Mouse (Mus musculus) v-Abl transformed pro-B cells (cell line): ENCODE measurements around the gene Rps13.
"Not testable (repeated sequence)": the region's sequence is repeated elsewhere in the genome, so short reads cannot be mapped to it uniquely, and the experiment has no call there.

Source experiments
- in situ Hi-C, 2 experiments: fragments of 400-800 bp; cut with MboI; formaldehyde crosslinking; loops; one replicate each; pipeline ENCODE4 v1.15.1; 2025; ENCODE audit not compliant: unreplicated experiment in 2 of 2

Rps13 gene

GRCm38 (mm10) chr7:116333713-116334668, at the start of gene Rps13:
TSS of gene Rps13 (minus strand) at chr7:116334195.
- in situ Hi-C loops: loop anchor here in 1 of 2 experiments (5.0 kb wide), 1 partner anchor 278 kb away; no protein-coding TSS in a partner anchor

- in situ Hi-C loops: not testable (repeated sequence)
Measured at GRCm38 (mm10) chr7:116379181-116379580, 45.2 kb upstream of the Rps13 start.

GRCm38 (mm10) chr7:116374284-116374683, 40.3 kb upstream of the Rps13 start:
- in situ Hi-C loops: loop anchor here in 1 of 2 experiments (25.0 kb wide), 1 partner anchor 1763 kb away; the partner anchor contains the start of gene Arl6ip1

GRCm38 (mm10) chr7:116336226-116336625, 2.2 kb upstream of the Rps13 start:
- in situ Hi-C loops: no loop called here

- in situ Hi-C loops: no loop called here
Measured at GRCm38 (mm10) chr7:116335133-116335532, 1.1 kb upstream of the Rps13 start.

GRCm38 (mm10) chr7:116334669-116335038, 659 bp upstream of the Rps13 start:
- in situ Hi-C loops: loop anchor here in 1 of 2 experiments (5.0 kb wide), 1 partner anchor 278 kb away; no protein-coding TSS in a partner anchor

GRCm38 (mm10) chr7:116331246-116331645, 2.7 kb downstream of the Rps13 start:
- in situ Hi-C loops: loop anchor here in 1 of 2 experiments (5.0 kb wide), 1 partner anchor 281 kb away; no protein-coding TSS in a partner anchor

- in situ Hi-C loops: loop anchor here in 1 of 2 experiments (5.0 kb wide), 1 partner anchor 282 kb away; no protein-coding TSS in a partner anchor
Measured at GRCm38 (mm10) chr7:116329858-116330257, 4.1 kb downstream of the Rps13 start.

- in situ Hi-C loops: no loop called here
Measured at GRCm38 (mm10) chr7:116328777-116329176, 5.2 kb downstream of the Rps13 start.

GRCm38 (mm10) chr7:116327901-116328300, 6.1 kb downstream of the Rps13 start:
- in situ Hi-C loops: no loop called here

- in situ Hi-C loops: loop anchor here in 1 of 2 experiments (5.0 kb wide), 1 partner anchor 161 kb away; no protein-coding TSS in a partner anchor
Measured at GRCm38 (mm10) chr7:116323331-116323964, 10.5 kb downstream of the Rps13 start.

GRCm38 (mm10) chr7:116309456-116309855, 24.5 kb downstream of the Rps13 start:
- in situ Hi-C loops: no loop called here

GRCm38 (mm10) chr7:116308632-116308991, 25.4 kb downstream of the Rps13 start:
- in situ Hi-C loops: no loop called here

- in situ Hi-C loops: no loop called here
Measured at GRCm38 (mm10) chr7:116307871-116308631, 25.9 kb downstream of the Rps13 start, which contains the start of gene Plekha7. TSS of gene Plekha7 (minus strand) at chr7:116308376.

- in situ Hi-C loops: no loop called here
Measured at GRCm38 (mm10) chr7:116307099-116307870, 26.7 kb downstream of the Rps13 start.

GRCm38 (mm10) chr7:116306601-116307000, 27.4 kb downstream of the Rps13 start:
- in situ Hi-C loops: no loop called here

GRCm38 (mm10) chr7:116301661-116302311, 32.2 kb downstream of the Rps13 start:
- in situ Hi-C loops: no loop called here

- in situ Hi-C loops: no loop called here
Measured at GRCm38 (mm10) chr7:116301144-116301543, 32.9 kb downstream of the Rps13 start.

GRCm38 (mm10) chr7:116298851-116299250, 35.1 kb downstream of the Rps13 start:
- in situ Hi-C loops: no loop called here
